Mouse (Mus musculus): ENCODE data around the gene Gpsm1.

GRCm38 (mm10) chr2:26285804-26286203, 29.5 kb upstream of the Gpsm1 start:
- TF ChIP-seq POLR2A (IDR thresholded peaks at IDR 0.05; ENCODE audit: low read depth, low read length) (no peak), CTCF (IDR thresholded peaks at IDR 0.05; ENCODE audit: extremely low read depth, insufficient read depth, insufficient read length, insufficient replicate concordance) (no peak)

All from spleen, adult 2 months (tissue).